Mouse (Mus musculus): ENCODE results near the gene Creg1.

DNA sequence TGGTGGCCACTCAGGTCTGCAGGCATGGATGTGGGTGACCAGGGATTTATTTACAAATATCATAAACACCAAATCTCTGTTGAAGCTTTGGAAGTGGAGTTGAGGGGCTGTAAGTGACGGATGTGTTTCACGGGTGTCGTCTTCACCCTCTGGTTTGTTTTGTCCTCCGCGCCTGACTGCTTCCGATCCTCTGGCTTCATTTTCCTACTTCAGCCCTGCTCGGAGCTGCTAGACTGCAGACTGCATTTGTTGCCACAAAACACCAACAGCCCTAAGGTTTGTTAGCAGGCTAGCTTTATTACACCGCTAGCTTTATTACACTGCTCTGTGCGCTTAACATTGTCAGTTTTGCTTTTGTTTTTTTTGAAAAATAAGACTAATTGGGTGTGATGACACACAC lies 27.9 kb downstream of the Creg1 start:
- TF ChIP-seq POLR2A (IDR thresholded peaks at IDR 0.05; ENCODE audit: insufficient read depth, low read depth, low read length) = no peak
- TF ChIP-seq CTCF (IDR thresholded peaks at IDR 0.05) = no peak

Data from heart, adult 2 months (tissue).